Mouse (Mus musculus): ENCODE results near the gene Sh2b3. TPM values are rescaled to one million over a fixed set of nuclear protein-coding genes. Genes with fewer than 3 reads are reported as not detected.
A peak's percentile ranks its signal among the peaks of the same experiment; 100 is the strongest.

Sh2b3 gene
- polyA plus RNA-seq, 1 experiment from 2014 or later = 11.8 TPM

- H3K27me3 ChIP-seq (replicated peaks; ENCODE audit: control insufficient read depth, insufficient read depth, low read length) = no peaks in the 10 kb centered on the region
- H3K36me3 ChIP-seq (ENCODE audit: control insufficient read depth, insufficient read depth) = peaks cover 12% of the 10 kb centered on the region
- no peak overlapping the region for H3K9ac ChIP-seq (ENCODE audit: low read depth, low read length)
- TF ChIP-seq CTCF (IDR thresholded peaks at IDR 0.05; ENCODE audit: low read depth) = no peak
- H3K4me1 ChIP-seq (replicated peaks; ENCODE audit: control insufficient read depth, insufficient read depth, low read length) = 0 out of 2 replicates have a peak, but pooled peaks cover 6% of the 10 kb centered on the region
- ATAC-seq = peak; percentile 31; the same call in 1 of the 2 replicates
- peak overlapping the region; percentile 88 for H3K27ac ChIP-seq (ENCODE audit: low read depth, low read length)
- 48% methylated on average over 12 of the region's 12 CpGs for WGBS
- no peak overlapping the region for H3K4me3 ChIP-seq (ENCODE audit: low read depth, low read length)
- H3K4me2 ChIP-seq (replicated peaks; ENCODE audit: low read depth) = peak overlapping the region; percentile 33; the same call in 1 of the 2 replicates
- no peaks in the 10 kb centered on the region for H3K9me3 ChIP-seq (ENCODE audit: control insufficient read depth)
Observed at GRCm38 (mm10) chr5:121858427-121858826, 21.0 kb upstream of the Sh2b3 start.

GRCm38 (mm10) chr5:121856740-121857139 is 19.3 kb upstream of the Sh2b3 start:
- Histone ChIP-seq H3K36me3 (ENCODE audit: control insufficient read depth, insufficient read depth) (peaks cover 28% of the 10 kb centered on the region), H3K27me3 (replicated peaks; ENCODE audit: control insufficient read depth, insufficient read depth, low read length) (no peaks in the 10 kb centered on the region), H3K4me2 (replicated peaks; ENCODE audit: low read depth) (no peak overlapping the region), H3K4me3 (ENCODE audit: low read depth, low read length) (no peak overlapping the region), H3K9ac (ENCODE audit: low read depth, low read length) (no peak overlapping the region), H3K4me1 (replicated peaks; ENCODE audit: control insufficient read depth, insufficient read depth, low read length) (0 out of 2 replicates have a peak, but pooled peaks cover 6% of the 10 kb centered on the region), H3K27ac (ENCODE audit: low read depth, low read length) (peak overlapping the region; percentile 88), H3K9me3 (ENCODE audit: control insufficient read depth) (no peaks in the 10 kb centered on the region)
- 61% methylated on average over 11 of the region's 11 CpGs for WGBS
- peak; percentile 0; the same call in 1 of the 2 replicates for ATAC-seq
- no peak for TF ChIP-seq CTCF (IDR thresholded peaks at IDR 0.05; ENCODE audit: low read depth)

GRCm38 (mm10) chr5:121854768-121855167 is 17.3 kb upstream of the Sh2b3 start:
- H3K4me1 ChIP-seq (replicated peaks; ENCODE audit: control insufficient read depth, insufficient read depth, low read length) = 0 out of 2 replicates have a peak, but pooled peaks cover 7% of the 10 kb centered on the region
- 67% methylated on average over 10 of the region's 10 CpGs for WGBS
- H3K27ac ChIP-seq (ENCODE audit: low read depth, low read length) = peak overlapping the region; percentile 88
- peak overlapping the region; percentile 21; the same call in 1 of the 2 replicates for H3K4me2 ChIP-seq (replicated peaks; ENCODE audit: low read depth)
- H3K9me3 ChIP-seq (ENCODE audit: control insufficient read depth) = no peaks in the 10 kb centered on the region
- ATAC-seq = no peak
- H3K4me3 ChIP-seq (ENCODE audit: low read depth, low read length) = no peak overlapping the region
- no peak overlapping the region for H3K9ac ChIP-seq (ENCODE audit: low read depth, low read length)
- no peaks in the 10 kb centered on the region for H3K27me3 ChIP-seq (replicated peaks; ENCODE audit: control insufficient read depth, insufficient read depth, low read length)
- no peak for TF ChIP-seq CTCF (IDR thresholded peaks at IDR 0.05; ENCODE audit: low read depth)
- H3K36me3 ChIP-seq (ENCODE audit: control insufficient read depth, insufficient read depth) = peaks cover 33% of the 10 kb centered on the region

- peak overlapping the region; percentile 88 for H3K27ac ChIP-seq (ENCODE audit: low read depth, low read length)
Observed at GRCm38 (mm10) chr5:121853368-121854051, 16.1 kb upstream of the Sh2b3 start.

GRCm38 (mm10) chr5:121849478-121850349 is 12.3 kb upstream of the Sh2b3 start:
- Histone ChIP-seq H3K27me3 (replicated peaks; ENCODE audit: control insufficient read depth, insufficient read depth, low read length) (no peaks in the 10 kb centered on the region), H3K4me2 (replicated peaks; ENCODE audit: low read depth) (peak overlapping the region; percentile 78), H3K4me3 (ENCODE audit: low read depth, low read length) (peak overlapping the region; percentile 89), H3K27ac (ENCODE audit: low read depth, low read length) (peak overlapping the region; percentile 89), H3K36me3 (ENCODE audit: control insufficient read depth, insufficient read depth) (peaks cover 29% of the 10 kb centered on the region), H3K9me3 (ENCODE audit: control insufficient read depth) (no peaks in the 10 kb centered on the region), H3K9ac (ENCODE audit: low read depth, low read length) (peak overlapping the region; percentile 88), H3K4me1 (replicated peaks; ENCODE audit: control insufficient read depth, insufficient read depth, low read length) (0 out of 2 replicates have a peak, but pooled peaks cover 5% of the 10 kb centered on the region)
- TF ChIP-seq CTCF (IDR thresholded peaks at IDR 0.05; ENCODE audit: low read depth) = no peak
- ATAC-seq = peak; percentile 25
- WGBS = 23% methylated on average over 20 of the region's 20 CpGs

More at GRCm38 (mm10) chr5:121853368-121854051, 16.1 kb upstream of the Sh2b3 start:
- Histone ChIP-seq H3K36me3 (ENCODE audit: control insufficient read depth, insufficient read depth) (peaks cover 33% of the 10 kb centered on the region), H3K9ac (ENCODE audit: low read depth, low read length) (peak overlapping the region; percentile 22), H3K4me2 (replicated peaks; ENCODE audit: low read depth) (peak overlapping the region; percentile 32), H3K4me1 (replicated peaks; ENCODE audit: control insufficient read depth, insufficient read depth, low read length) (0 out of 2 replicates have a peak, but pooled peaks cover 7% of the 10 kb centered on the region), H3K9me3 (ENCODE audit: control insufficient read depth) (no peaks in the 10 kb centered on the region), H3K27me3 (replicated peaks; ENCODE audit: control insufficient read depth, insufficient read depth, low read length) (no peaks in the 10 kb centered on the region), H3K4me3 (ENCODE audit: low read depth, low read length) (no peak overlapping the region)
- no peak for TF ChIP-seq CTCF (IDR thresholded peaks at IDR 0.05; ENCODE audit: low read depth)
- peak; percentile 53 for ATAC-seq
- 39% methylated on average over 9 of the region's 9 CpGs for WGBS

- TF ChIP-seq CTCF (IDR thresholded peaks at IDR 0.05; ENCODE audit: low read depth) = peak; percentile 6; the same call in 1 of the 2 replicates
- Histone ChIP-seq H3K9me3 (ENCODE audit: control insufficient read depth) (no peaks in the 10 kb centered on the region), H3K9ac (ENCODE audit: low read depth, low read length) (peak within 1 kb of the TSS; percentile 88), H3K27me3 (replicated peaks; ENCODE audit: control insufficient read depth, insufficient read depth, low read length) (no peaks in the 10 kb centered on the region), H3K27ac (ENCODE audit: low read depth, low read length) (peak within 1 kb of the TSS; percentile 89), H3K4me3 (ENCODE audit: low read depth, low read length) (peak within 1 kb of the TSS; percentile 89), H3K36me3 (ENCODE audit: control insufficient read depth, insufficient read depth) (peaks cover 24% of the 10 kb centered on the region), H3K4me1 (replicated peaks; ENCODE audit: control insufficient read depth, insufficient read depth, low read length) (0 out of 2 replicates have a peak, but pooled peaks cover 5% of the 10 kb centered on the region), H3K4me2 (replicated peaks; ENCODE audit: low read depth) (peak within 1 kb of the TSS; percentile 78)
- WGBS = under 1% methylated on average over 38 of the region's 42 CpGs
- ATAC-seq = peak; percentile 76
Observed at GRCm38 (mm10) chr5:121848743-121849142, 11.3 kb upstream of the Sh2b3 start, which contains the start of gene Pheta1. Gene Pheta1 (plus strand): TSS chr5:121848984.
